Mouse (Mus musculus) midbrain, embryonic 14.5 days (tissue): ENCODE results near the gene Dlg1. TPM values are rescaled to one million over a fixed set of nuclear protein-coding genes. Genes with fewer than 3 reads are reported as not detected.

Source experiments
- ATAC-seq: fragments of 200-750 bp; cut with Nextera tagmentation; 2 replicates; pipeline ENCODE4 v1.8.0; 2017; ENCODE audit warnings: moderate number of reproducible peaks, moderate library complexity; ENCODE audit not compliant: low FRiP score, low TSS enrichment
- DNase-seq: peaks from one replicate; pipeline ENCODE4 v3.0.0-alpha.2; 2015
- H3K27ac ChIP-seq: fragments of 300-500 bp; sonication (generic); replicated peaks from 2 replicates; pipeline ENCODE4 v1.5.1; 2014; ENCODE audit warnings: mild to moderate bottlenecking, low read depth, low read length, moderate library complexity
- H3K27me3 ChIP-seq: fragments of 300-500 bp; sonication (generic); 2 replicates; pipeline ENCODE4 v1.6.1; 2014; ENCODE audit warnings: low read length, control low read depth, mixed read lengths; ENCODE audit not compliant: control insufficient read depth, insufficient read depth
- H3K36me3 ChIP-seq: fragments of 300-500 bp; sonication (generic); 2 replicates; pipeline ENCODE4 v1.6.1; 2014; ENCODE audit warnings: low read length, control low read depth; ENCODE audit not compliant: control insufficient read depth, insufficient read depth
- H3K4me1 ChIP-seq: fragments of 300-500 bp; sonication (generic); 2 replicates; pipeline ENCODE4 v1.6.1; 2014; ENCODE audit warnings: mild to moderate bottlenecking, antibody characterized with exemption, low read length, control low read depth; ENCODE audit not compliant: control insufficient read depth, insufficient read depth
- H3K4me2 ChIP-seq: fragments of 300-500 bp; sonication (generic); 2 replicates; pipeline ENCODE4 v1.6.1; 2014; ENCODE audit warnings: mild to moderate bottlenecking, low read length, moderate library complexity
- H3K4me3 ChIP-seq: fragments of 300-500 bp; sonication (generic); replicated peaks from 2 replicates; pipeline ENCODE4 v1.5.1; 2014; ENCODE audit warnings: low read depth, low read length
- H3K9ac ChIP-seq: fragments of 300-500 bp; sonication (generic); replicated peaks from 2 replicates; pipeline ENCODE4 v1.6.1; 2014; ENCODE audit warnings: mild to moderate bottlenecking, low read length, moderate library complexity
- H3K9me3 ChIP-seq: fragments of 300-500 bp; sonication (generic); 2 replicates; pipeline ENCODE4 v1.6.1; 2016; ENCODE audit warnings: low read length, control low read depth, mixed read lengths; ENCODE audit not compliant: control insufficient read depth
- WGBS: fragments of 180-500 bp; shearing (Covaris S2); extraction: QIAGEN DNeasy Blood & Tissue Kit; methylation state at CpG from one replicate; pipeline ENCODE4 v1.1.7; 2014; 5-methylcytosine and 5-hydroxymethylcytosine counted together
- polyA plus RNA-seq: library from polyadenylated mRNA; unstranded; fragments of >200 nt; fragmentation: Nextera tagmentation; extraction: Ambion mirVana; gene quantifications from 2 replicates; pipeline ENCODE4 v1.2.1, GENCODE M21; 2014

Dlg1 gene
- polyA plus RNA-seq, 1 experiment from 2014 or later = 13.2 TPM

DNA sequence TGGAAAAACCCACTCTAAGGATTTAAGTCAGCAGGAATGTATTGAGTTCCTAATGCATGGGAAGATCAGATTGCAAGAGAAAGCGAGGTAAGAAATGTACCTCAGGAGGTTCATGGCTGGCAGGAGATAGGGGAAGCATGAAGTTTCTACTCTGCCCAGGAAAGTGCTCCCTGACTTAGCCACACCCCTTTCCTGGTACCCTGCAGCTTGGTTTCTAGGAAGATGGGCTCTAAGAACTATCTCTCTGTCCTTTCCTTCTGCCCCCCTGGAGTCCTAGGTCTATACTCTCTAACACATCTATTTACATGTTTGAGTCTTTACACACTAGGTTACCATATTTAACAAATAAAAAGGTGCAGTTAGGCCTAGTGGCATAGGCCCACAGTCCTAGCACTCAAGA is 38.5 kb upstream of the Dlg1 start:
- no peaks in the 10 kb centered on the region for H3K9me3 ChIP-seq
- WGBS = 79% methylated on average over 1 of the region's 1 CpGs
- no peak for ATAC-seq

GRCm38 (mm10) chr16:31626331-31626730 is 36.9 kb upstream of the Dlg1 start:
- Histone ChIP-seq H3K27ac (no peak overlapping the region), H3K4me2 (no peak overlapping the region), H3K9ac (no peak overlapping the region), H3K9me3 (no peaks in the 10 kb centered on the region), H3K4me1 (no peaks in the 10 kb centered on the region), H3K4me3 (no peak overlapping the region), H3K27me3 (no peaks in the 10 kb centered on the region), H3K36me3 (no peaks in the 10 kb centered on the region)
- DNase-seq (no peak), ATAC-seq (no peak)
- WGBS = 88% methylated on average over 6 of the region's 6 CpGs

More for the DNA sequence above, 38.5 kb upstream of the Dlg1 start:
- Histone ChIP-seq H3K4me2 (no peak overlapping the region), H3K4me3 (no peak overlapping the region), H3K36me3 (no peaks in the 10 kb centered on the region), H3K9ac (no peak overlapping the region), H3K27ac (no peak overlapping the region), H3K27me3 (no peaks in the 10 kb centered on the region), H3K4me1 (no peaks in the 10 kb centered on the region)
- no peak for DNase-seq

GRCm38 (mm10) chr16:31630381-31630780 is 32.9 kb upstream of the Dlg1 start:
- H3K36me3 ChIP-seq = no peaks in the 10 kb centered on the region
- DNase-seq = no peak
- H3K9ac ChIP-seq = no peak overlapping the region
- no peaks in the 10 kb centered on the region for H3K4me1 ChIP-seq
- H3K9me3 ChIP-seq = no peaks in the 10 kb centered on the region
- no peak overlapping the region for H3K4me3 ChIP-seq
- no peak overlapping the region for H3K4me2 ChIP-seq
- no peak overlapping the region for H3K27ac ChIP-seq
- ATAC-seq = no peak
- 96% methylated on average over 4 of the region's 4 CpGs for WGBS
- H3K27me3 ChIP-seq = no peaks in the 10 kb centered on the region

GRCm38 (mm10) chr16:31631046-31631445 is 32.2 kb upstream of the Dlg1 start:
- no peak for ATAC-seq
- Histone ChIP-seq H3K9ac (no peak overlapping the region), H3K4me1 (no peaks in the 10 kb centered on the region), H3K9me3 (no peaks in the 10 kb centered on the region), H3K4me3 (no peak overlapping the region), H3K27ac (no peak overlapping the region), H3K4me2 (no peak overlapping the region), H3K36me3 (no peaks in the 10 kb centered on the region), H3K27me3 (no peaks in the 10 kb centered on the region)
- WGBS = 71% methylated on average over 3 of the region's 3 CpGs
- DNase-seq = no peak

- WGBS = 95% methylated on average over 4 of the region's 4 CpGs
- no peaks in the 10 kb centered on the region for H3K27me3 ChIP-seq
- no peak for DNase-seq
- no peak overlapping the region for H3K4me2 ChIP-seq
- H3K4me1 ChIP-seq = no peaks in the 10 kb centered on the region
- H3K9me3 ChIP-seq = no peaks in the 10 kb centered on the region
- no peak overlapping the region for H3K4me3 ChIP-seq
- no peaks in the 10 kb centered on the region for H3K36me3 ChIP-seq
- no peak for ATAC-seq
- no peak overlapping the region for H3K27ac ChIP-seq
- H3K9ac ChIP-seq = no peak overlapping the region
Observed at GRCm38 (mm10) chr16:31634371-31634770, 28.9 kb upstream of the Dlg1 start.

DNA sequence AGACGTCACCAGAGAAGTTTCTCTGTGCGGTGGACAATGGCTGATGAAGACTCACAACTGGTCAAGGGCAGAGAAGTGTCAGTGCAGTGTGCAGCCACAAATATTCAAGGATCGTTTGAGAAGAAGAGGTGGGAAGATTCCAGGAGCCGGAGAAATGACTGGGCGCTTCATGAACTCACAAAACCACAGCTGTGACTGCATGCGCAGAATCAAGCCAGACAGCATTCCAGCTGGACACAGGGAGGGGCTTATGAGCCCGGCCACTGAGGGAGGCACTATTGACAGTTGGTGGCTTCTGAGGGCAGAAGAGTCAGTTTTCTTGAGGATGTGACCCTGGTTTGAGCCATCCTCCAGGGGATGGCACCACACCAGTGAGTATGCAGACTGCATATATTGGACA is 24.9 kb upstream of the Dlg1 start:
- Histone ChIP-seq H3K27ac (no peak overlapping the region), H3K4me2 (no peak overlapping the region), H3K4me3 (no peak overlapping the region), H3K36me3 (no peaks in the 10 kb centered on the region), H3K4me1 (no peaks in the 10 kb centered on the region), H3K27me3 (no peaks in the 10 kb centered on the region), H3K9ac (no peak overlapping the region), H3K9me3 (no peaks in the 10 kb centered on the region)
- ATAC-seq (no peak), DNase-seq (no peak)
- WGBS = 46% methylated on average over 7 of the region's 7 CpGs

DNA sequence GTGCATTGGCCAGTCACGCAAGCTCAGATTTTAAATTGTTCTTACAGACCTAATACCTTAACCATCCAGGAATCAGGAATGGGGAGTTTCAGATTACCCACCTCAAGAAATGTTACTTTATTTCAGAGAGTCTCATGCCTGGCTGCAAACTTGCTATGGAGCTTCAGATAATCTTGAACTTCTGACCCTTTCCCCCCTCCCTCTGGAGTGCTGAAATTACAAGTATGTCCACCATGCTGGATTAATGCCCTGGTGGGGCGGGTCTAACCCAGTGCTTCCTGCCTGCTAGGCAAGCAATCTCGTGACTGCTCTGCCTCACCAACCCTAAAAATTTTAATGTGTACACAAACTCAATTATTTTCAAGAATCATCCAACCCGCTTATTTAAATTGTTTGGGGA is 23.3 kb upstream of the Dlg1 start:
- DNase-seq = no peak
- Histone ChIP-seq H3K4me1 (no peaks in the 10 kb centered on the region), H3K27me3 (no peaks in the 10 kb centered on the region), H3K4me3 (no peak overlapping the region), H3K9me3 (no peaks in the 10 kb centered on the region), H3K27ac (no peak overlapping the region), H3K9ac (no peak overlapping the region), H3K36me3 (no peaks in the 10 kb centered on the region), H3K4me2 (no peak overlapping the region)
- WGBS = 73% methylated on average over 4 of the region's 4 CpGs
- no peak for ATAC-seq

- H3K27me3 ChIP-seq = no peaks in the 10 kb centered on the region
- H3K36me3 ChIP-seq = no peaks in the 10 kb centered on the region
- no peak overlapping the region for H3K4me2 ChIP-seq
- 80% methylated on average over 4 of the region's 4 CpGs for WGBS
- no peaks in the 10 kb centered on the region for H3K4me1 ChIP-seq
- DNase-seq (no peak), ATAC-seq (no peak)
- H3K4me3 ChIP-seq = no peak overlapping the region
- H3K9me3 ChIP-seq = no peaks in the 10 kb centered on the region
- no peak overlapping the region for H3K27ac ChIP-seq
- no peak overlapping the region for H3K9ac ChIP-seq
Observed at GRCm38 (mm10) chr16:31641776-31642175, 21.5 kb upstream of the Dlg1 start.

- ATAC-seq (no peak), DNase-seq (no peak)
- no peaks in the 10 kb centered on the region for H3K36me3 ChIP-seq
- H3K4me3 ChIP-seq = no peak overlapping the region
- H3K9me3 ChIP-seq = no peaks in the 10 kb centered on the region
- H3K4me1 ChIP-seq = no peaks in the 10 kb centered on the region
- no peak overlapping the region for H3K27ac ChIP-seq
- 55% methylated on average over 7 of the region's 7 CpGs for WGBS
- no peaks in the 10 kb centered on the region for H3K27me3 ChIP-seq
- no peak overlapping the region for H3K9ac ChIP-seq
- no peak overlapping the region for H3K4me2 ChIP-seq
Observed at GRCm38 (mm10) chr16:31647221-31647620, 16.0 kb upstream of the Dlg1 start.
